Mouse (Mus musculus) left cerebral cortex, postnatal 14 days (tissue): ENCODE results near the gene Irf4. TPM values are rescaled to one million over a fixed set of nuclear protein-coding genes. Genes with fewer than 3 reads are reported as not detected.

Experiments
- DNase-seq, 2 experiments: peaks; one replicate each; pipeline ENCODE4 v3.0.0; 2021 to 2022; ENCODE audit warnings: low spot score in 2 of 2, mixed read lengths in 1 of 2
- intact Hi-C: fragments of 180-260 bp; cut with DNase I; formaldehyde crosslinking; loops from one replicate; pipeline ENCODE4 v1.15.1; 2025
- total RNA-seq, 2 experiments: library from RNA; stranded (reverse); gene quantifications; 2 replicates each; pipeline ENCODE4 v1.2.3; 2021

The Irf4 gene
- total RNA-seq, 2 experiments from 2014 or later = 0.13 to 0.93 TPM

- DNase-seq = no peak
- intact Hi-C loops = no loop called here
These were observed 8.4 kb downstream of the Irf4 start for GRCm38 (mm10) chr13:30757264-30757900.

- intact Hi-C loops = no loop called here
- DNase-seq = no peak
These were observed 9.9 kb downstream of the Irf4 start for GRCm38 (mm10) chr13:30758789-30759381.

GRCm38 (mm10) chr13:30760374-30761090 lies 11.5 kb downstream of the Irf4 start:
- no peak for DNase-seq
- intact Hi-C loops = no loop called here

- no peak for DNase-seq
- intact Hi-C loops = no loop called here
These were observed 12.2 kb downstream of the Irf4 start for GRCm38 (mm10) chr13:30761151-30761631.

GRCm38 (mm10) chr13:30762224-30762623 lies 13.2 kb downstream of the Irf4 start:
- DNase-seq = no peak
- intact Hi-C loops = no loop called here

GRCm38 (mm10) chr13:30764014-30764740 lies 15.2 kb downstream of the Irf4 start:
- intact Hi-C loops = no loop called here
- no peak for DNase-seq

- intact Hi-C loops = no loop called here
- no peak for DNase-seq
These were observed 16.9 kb downstream of the Irf4 start for GRCm38 (mm10) chr13:30765906-30766305.

- no peak for DNase-seq
- intact Hi-C loops = no loop called here
These were observed 17.8 kb downstream of the Irf4 start for GRCm38 (mm10) chr13:30766636-30767476.

GRCm38 (mm10) chr13:30767477-30768127 lies 18.6 kb downstream of the Irf4 start:
- intact Hi-C loops = no loop called here
- DNase-seq = no peak

- no peak for DNase-seq
- intact Hi-C loops = no loop called here
These were observed 27.0 kb downstream of the Irf4 start for GRCm38 (mm10) chr13:30776021-30776420.

- DNase-seq = no peak
- intact Hi-C loops = no loop called here
These were observed 28.7 kb downstream of the Irf4 start for GRCm38 (mm10) chr13:30777678-30778179.

GRCm38 (mm10) chr13:30781905-30782304 lies 32.9 kb downstream of the Irf4 start:
- intact Hi-C loops = no loop called here
- DNase-seq = no peak

GRCm38 (mm10) chr13:30782419-30782818 lies 33.4 kb downstream of the Irf4 start:
- no peak for DNase-seq
- intact Hi-C loops = no loop called here

- DNase-seq = no peak
- intact Hi-C loops = no loop called here
These were observed 36.5 kb downstream of the Irf4 start for GRCm38 (mm10) chr13:30785423-30786040.

- intact Hi-C loops = no loop called here
- peak; percentile 57 to 89 for DNase-seq
These were observed 37.4 kb downstream of the Irf4 start for GRCm38 (mm10) chr13:30786235-30787035.

GRCm38 (mm10) chr13:30787036-30787320 lies 38.0 kb downstream of the Irf4 start:
- DNase-seq = no peak
- intact Hi-C loops = no loop called here

- DNase-seq = no peak
- intact Hi-C loops = no loop called here
These were observed 38.5 kb downstream of the Irf4 start for GRCm38 (mm10) chr13:30787556-30787955.
